Mouse (Mus musculus) lung, postnatal 14 days (tissue): ENCODE data around the gene Gm2916.
"Not testable (repeated sequence)": the region's sequence is repeated elsewhere in the genome, so short reads cannot be mapped to it uniquely, and the experiment has no call there.

ENCODE experiments used
- DNase-seq: peaks from one replicate; pipeline ENCODE4 v3.0.0; 2021

Gm2916 gene

GRCm38 (mm10) chr14:3883872-3884271 lies at the start of gene Gm2916:
Gm2916 (plus strand) TSS chr14:3884172.
- DNase-seq: not testable (repeated sequence)

DNA sequence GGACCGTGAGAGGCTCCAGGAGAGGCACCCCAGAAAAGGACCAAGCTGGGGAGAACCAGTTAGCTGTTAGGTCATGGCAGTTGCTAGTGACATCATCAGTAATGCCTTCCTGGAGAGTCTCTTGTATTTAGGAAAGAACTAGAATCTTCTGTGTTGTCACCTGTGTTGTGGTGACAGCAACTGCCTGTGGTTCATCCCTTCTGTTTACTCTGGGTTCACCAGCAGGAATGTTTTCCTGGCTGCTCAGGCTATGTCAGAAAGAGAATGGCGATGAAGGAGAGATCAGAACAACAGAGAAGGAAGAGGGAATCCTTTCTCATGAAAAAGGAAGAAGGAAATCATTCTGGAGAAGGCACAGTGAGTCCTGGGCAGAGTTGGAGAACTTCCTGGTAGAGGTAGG lies 38.0 kb upstream of the Gm2916 start, which contains the start of gene Gm3033:
TSS of gene Gm3033 (plus strand) at position 301 of the 400 bp plus-strand sequence.
- not testable (repeated sequence) for DNase-seq

- DNase-seq: not testable (repeated sequence)
Observed at GRCm38 (mm10) chr14:3931456-3931855, 47.5 kb downstream of the Gm2916 start, which contains the start of gene Gm3029. Gm3029 (plus strand) TSS chr14:3931756.

GRCm38 (mm10) chr14:3963247-3963646 lies 79.3 kb downstream of the Gm2916 start, which contains the start of gene Gm3095:
Gm3095 (plus strand) TSS chr14:3963547.
- not testable (repeated sequence) for DNase-seq
